Mouse (Mus musculus) myocyte (in vitro differentiated cells): ENCODE measurements around the gene Mdfic. TPM values are rescaled to one million over a fixed set of nuclear protein-coding genes. Genes with fewer than 3 reads are reported as not detected.

ENCODE experiments used
- H3K27me3 ChIP-seq: one replicate; pipeline ENCODE4 v1.6.1; 2011; ENCODE audit not compliant: control insufficient read depth, insufficient read depth, insufficient read length
- H3K36me3 ChIP-seq: one replicate; pipeline ENCODE4 v1.6.1; 2011; ENCODE audit not compliant: control insufficient read depth, insufficient read depth
- H3K4me2 ChIP-seq: one replicate; pipeline ENCODE4 v1.6.1; 2011; ENCODE audit warnings: low read depth, control low read depth
- H3K4me3 ChIP-seq: one replicate; pipeline ENCODE4 v1.5.1; 2011; ENCODE audit warnings: mild to moderate bottlenecking, control low read depth, moderate library complexity
- H3K79me2 ChIP-seq: one replicate; pipeline ENCODE4 v1.6.1; 2011; ENCODE audit not compliant: control insufficient read depth, insufficient read depth
- H3ac ChIP-seq: one replicate; pipeline ENCODE4 v1.6.1; 2011; ENCODE audit not compliant: control insufficient read depth, insufficient read length
- CEBPB ChIP-seq: IDR thresholded peaks from 2 replicates; pipeline ENCODE4 v1.6.1; 2011; ENCODE audit warnings: mild to moderate bottlenecking, moderate library complexity; ENCODE audit not compliant: poor library complexity, insufficient read depth, severe bottlenecking
- E2F4 ChIP-seq: IDR thresholded peaks from one replicate; pipeline ENCODE4 v1.6.1; 2011; ENCODE audit warnings: mild to moderate bottlenecking, control low read depth, moderate library complexity; ENCODE audit not compliant: insufficient read depth
- MAX ChIP-seq: IDR thresholded peaks from one replicate; pipeline ENCODE4 v1.6.1; 2011; ENCODE audit warnings: low read depth, mild to moderate bottlenecking, control low read depth
- MYOD1 ChIP-seq, 3 experiments: IDR thresholded peaks; one replicate each; pipeline ENCODE4 v1.6.1; 2011; ENCODE audit warnings: control low read depth in 2 of 3, low read depth in 2 of 3, mild to moderate bottlenecking in 2 of 3, moderate library complexity in 1 of 3; ENCODE audit not compliant: insufficient read length in 2 of 3, control insufficient read depth in 1 of 3
- MYOG ChIP-seq, 3 experiments: IDR thresholded peaks; one replicate each; pipeline ENCODE4 v1.6.1; 2011; ENCODE audit warnings: control low read depth in 2 of 3, low read depth in 2 of 3, mild to moderate bottlenecking in 2 of 3; ENCODE audit not compliant: insufficient read length in 2 of 3, control insufficient read depth in 1 of 3, insufficient read depth in 1 of 3
- POLR2A ChIP-seq: IDR thresholded peaks from one replicate; pipeline ENCODE4 v1.6.1; 2011; ENCODE audit warnings: low read depth, mild to moderate bottlenecking, control low read depth, moderate library complexity; ENCODE audit not compliant: insufficient read length
- POLR2AphosphoS2 ChIP-seq: IDR thresholded peaks from one replicate; pipeline ENCODE4 v1.6.1; 2011; ENCODE audit warnings: low read depth, control low read depth; ENCODE audit not compliant: insufficient read length
- REST ChIP-seq: IDR thresholded peaks from one replicate; pipeline ENCODE4 v1.6.1; 2011; ENCODE audit warnings: mild to moderate bottlenecking, control low read depth, moderate library complexity; ENCODE audit not compliant: insufficient read depth, insufficient read length
- SRF ChIP-seq: IDR thresholded peaks from one replicate; pipeline ENCODE4 v1.6.1; 2011; ENCODE audit warnings: low read depth; ENCODE audit not compliant: control insufficient read depth, insufficient read length
- TCF12 ChIP-seq: IDR thresholded peaks from one replicate; pipeline ENCODE4 v1.6.1; 2011; ENCODE audit warnings: mild to moderate bottlenecking, control low read depth; ENCODE audit not compliant: poor library complexity, insufficient read depth, severe bottlenecking
- TCF3 ChIP-seq: IDR thresholded peaks from one replicate; pipeline ENCODE4 v1.6.1; 2011; ENCODE audit warnings: low read depth, control low read depth; ENCODE audit not compliant: insufficient read length
- USF1 ChIP-seq: IDR thresholded peaks from one replicate; pipeline ENCODE4 v1.6.1; 2011; ENCODE audit warnings: low read depth, mild to moderate bottlenecking, control low read depth, moderate library complexity
- polyA plus RNA-seq: library from polyadenylated mRNA; unstranded; fragments of >200 nt; fragmentation: generic; extraction: Trizol; gene quantifications from one replicate; pipeline ENCODE4 v1.2.1, GENCODE M21; 2012; ENCODE audit warnings: missing spikeins

Mdfic gene
- polyA plus RNA-seq, 1 experiment, result 26.9 TPM

GRCm38 (mm10) chr6:15792680-15793601 is 72.5 kb downstream of the Mdfic start:
- Histone ChIP-seq H3K27me3 (no peaks in the 10 kb centered on the region), H3K4me2 (peak overlapping the region; percentile 88), H3K36me3 (peaks cover 6% of the 10 kb centered on the region), H3ac (no peak overlapping the region), H3K4me3 (no peak overlapping the region), H3K79me2 (peaks cover 33% of the 10 kb centered on the region)
- TF ChIP-seq MYOD1 (IDR thresholded peaks at IDR 0.05; ENCODE audit: control insufficient read depth in 1 of 3, insufficient read length in 2 of 3, low read depth in 2 of 3) (peak in 2 of 3 experiments; percentile 80 to 88), TCF3 (no peak), MYOG (IDR thresholded peaks at IDR 0.05; ENCODE audit: control insufficient read depth in 1 of 3, insufficient read depth in 1 of 3, insufficient read length in 2 of 3, low read depth in 2 of 3) (peak in 1 of 3 experiments; percentile 76)

GRCm38 (mm10) chr6:15793602-15794345 is 73.3 kb downstream of the Mdfic start:
- H3K4me3 ChIP-seq, result no peak overlapping the region
- H3K4me2 ChIP-seq, result peak overlapping the region; percentile 88
- H3K79me2 ChIP-seq, result peaks cover 29% of the 10 kb centered on the region
- H3K27me3 ChIP-seq, result no peaks in the 10 kb centered on the region
- no peak for TF ChIP-seq REST
- no peak for TF ChIP-seq TCF3
- no peak for TF ChIP-seq POLR2AphosphoS2
- TF ChIP-seq MAX, result no peak
- no peak for TF ChIP-seq MYOD1 (IDR thresholded peaks at IDR 0.05; ENCODE audit: control insufficient read depth in 1 of 3, insufficient read length in 2 of 3, low read depth in 2 of 3)
- TF ChIP-seq SRF, result no peak
- TF ChIP-seq USF1, result no peak
- peak; percentile 100 for TF ChIP-seq CEBPB
- H3ac ChIP-seq, result no peak overlapping the region
- H3K36me3 ChIP-seq, result peaks cover 6% of the 10 kb centered on the region

GRCm38 (mm10) chr6:15794801-15795200 is 74.3 kb downstream of the Mdfic start:
- H3K36me3 ChIP-seq, result peaks cover 12% of the 10 kb centered on the region
- no peaks in the 10 kb centered on the region for H3K27me3 ChIP-seq
- TF ChIP-seq CEBPB (no peak), E2F4 (no peak), MYOD1 (IDR thresholded peaks at IDR 0.05; ENCODE audit: control insufficient read depth in 1 of 3, insufficient read length in 2 of 3, low read depth in 2 of 3) (no peak), REST (no peak), USF1 (no peak), MYOG (IDR thresholded peaks at IDR 0.05; ENCODE audit: control insufficient read depth in 1 of 3, insufficient read depth in 1 of 3, insufficient read length in 2 of 3, low read depth in 2 of 3) (no peak), TCF12 (no peak), SRF (no peak), MAX (no peak), POLR2AphosphoS2 (no peak), POLR2A (no peak), TCF3 (no peak)
- peaks cover 21% of the 10 kb centered on the region for H3K79me2 ChIP-seq
- H3ac ChIP-seq, result no peak overlapping the region
- H3K4me2 ChIP-seq, result peak overlapping the region; percentile 12
- no peak overlapping the region for H3K4me3 ChIP-seq

- H3K27me3 ChIP-seq, result no peaks in the 10 kb centered on the region
- H3K4me3 ChIP-seq, result no peak overlapping the region
- peaks cover 3% of the 10 kb centered on the region for H3K36me3 ChIP-seq
- H3K4me2 ChIP-seq, result no peak overlapping the region
- H3ac ChIP-seq, result no peak overlapping the region
- H3K79me2 ChIP-seq, result no peaks in the 10 kb centered on the region
- TF ChIP-seq POLR2AphosphoS2, result no peak
- TF ChIP-seq MYOG (IDR thresholded peaks at IDR 0.05; ENCODE audit: control insufficient read depth in 1 of 3, insufficient read depth in 1 of 3, insufficient read length in 2 of 3, low read depth in 2 of 3), result no peak
- TF ChIP-seq MYOD1 (IDR thresholded peaks at IDR 0.05; ENCODE audit: control insufficient read depth in 1 of 3, insufficient read length in 2 of 3, low read depth in 2 of 3), result no peak
These were observed 86.9 kb downstream of the Mdfic start for GRCm38 (mm10) chr6:15807382-15807781.

- Histone ChIP-seq H3K4me3 (no peak overlapping the region), H3K36me3 (no peaks in the 10 kb centered on the region), H3K4me2 (no peak overlapping the region), H3K27me3 (no peaks in the 10 kb centered on the region), H3K79me2 (no peaks in the 10 kb centered on the region), H3ac (no peak overlapping the region)
- no peak for TF ChIP-seq MAX
- TF ChIP-seq MYOG (IDR thresholded peaks at IDR 0.05; ENCODE audit: control insufficient read depth in 1 of 3, insufficient read depth in 1 of 3, insufficient read length in 2 of 3, low read depth in 2 of 3), result no peak
- no peak for TF ChIP-seq E2F4
- no peak for TF ChIP-seq POLR2A
- TF ChIP-seq TCF12, result no peak
- no peak for TF ChIP-seq REST
These were observed 104.8 kb downstream of the Mdfic start for GRCm38 (mm10) chr6:15825236-15825635.
